Mouse (Mus musculus) gastrocnemius, postnatal 10 days (tissue): ENCODE data around the gene Swsap1. TPM values are rescaled to one million over a fixed set of nuclear protein-coding genes. Genes with fewer than 3 reads are reported as not detected.

Source experiments
- DNase-seq: peaks from one replicate; pipeline ENCODE4 v3.0.0; 2021; ENCODE audit warnings: mixed read lengths
- total RNA-seq, 2 experiments: library from RNA; stranded (reverse); gene quantifications; 2 replicates each; pipeline ENCODE4 v1.2.3; 2021

Gene Swsap1
- total RNA-seq, 2 experiments from 2014 or later: 3.1 to 3.6 TPM

- DNase-seq: peak; percentile 62
These were observed 7.0 kb downstream of the Swsap1 start for GRCm38 (mm10) chr9:21962416-21963059.

- DNase-seq: peak; percentile 68
These were observed 7.9 kb downstream of the Swsap1 start, which contains the start of gene Epor for GRCm38 (mm10) chr9:21963417-21963816. Gene Epor, minus strand, starts transcription at chr9:21963506.

GRCm38 (mm10) chr9:21968883-21969282, 13.3 kb downstream of the Swsap1 start:
- no peak for DNase-seq

GRCm38 (mm10) chr9:21969304-21969703, 13.7 kb downstream of the Swsap1 start:
- DNase-seq: no peak

GRCm38 (mm10) chr9:21976626-21977175, 21.1 kb downstream of the Swsap1 start:
- DNase-seq: no peak

- no peak for DNase-seq
These were observed 21.8 kb downstream of the Swsap1 start for GRCm38 (mm10) chr9:21977331-21977730.

GRCm38 (mm10) chr9:21977972-21978371, 22.4 kb downstream of the Swsap1 start:
- peak; percentile 47 for DNase-seq

GRCm38 (mm10) chr9:21978398-21979128, 23.0 kb downstream of the Swsap1 start:
- DNase-seq: no peak

- no peak for DNase-seq
These were observed 28.4 kb downstream of the Swsap1 start for GRCm38 (mm10) chr9:21983911-21984310.

GRCm38 (mm10) chr9:21987592-21988342, 32.2 kb downstream of the Swsap1 start:
- DNase-seq: no peak

- DNase-seq: no peak
These were observed 33.0 kb downstream of the Swsap1 start for GRCm38 (mm10) chr9:21988421-21989101.

GRCm38 (mm10) chr9:21989230-21990110, 33.9 kb downstream of the Swsap1 start, which contains the start of gene Rgl3:
Gene Rgl3, minus strand, starts transcription at chr9:21989446.
- DNase-seq: peak; percentile 46

- DNase-seq: no peak
These were observed 36.7 kb downstream of the Swsap1 start for GRCm38 (mm10) chr9:21992227-21992626.

GRCm38 (mm10) chr9:21996178-21996867, 40.8 kb downstream of the Swsap1 start:
- no peak for DNase-seq

GRCm38 (mm10) chr9:22000296-22000695, 44.7 kb downstream of the Swsap1 start:
- DNase-seq: no peak

GRCm38 (mm10) chr9:22001633-22002032, 46.1 kb downstream of the Swsap1 start:
- no peak for DNase-seq

GRCm38 (mm10) chr9:22002194-22003162, 46.9 kb downstream of the Swsap1 start, which contains the start of the genes Ccdc151 and Prkcsh:
Gene Ccdc151, minus strand, starts transcription at chr9:22002634.
Gene Prkcsh, plus strand, starts transcription at chr9:22002806.
- DNase-seq: peak; percentile 97

GRCm38 (mm10) chr9:22003163-22003554, 47.6 kb downstream of the Swsap1 start:
- peak; percentile 32 for DNase-seq

GRCm38 (mm10) chr9:22004546-22004945, 49.0 kb downstream of the Swsap1 start:
- no peak for DNase-seq
